Mouse (Mus musculus): ENCODE data around the gene Myl12a. TPM values are rescaled to one million over a fixed set of nuclear protein-coding genes. Genes with fewer than 3 reads are reported as not detected.

Gene Myl12a
- polyA plus RNA-seq, 1 experiment from 2014 or later, result 199 TPM

DNA sequence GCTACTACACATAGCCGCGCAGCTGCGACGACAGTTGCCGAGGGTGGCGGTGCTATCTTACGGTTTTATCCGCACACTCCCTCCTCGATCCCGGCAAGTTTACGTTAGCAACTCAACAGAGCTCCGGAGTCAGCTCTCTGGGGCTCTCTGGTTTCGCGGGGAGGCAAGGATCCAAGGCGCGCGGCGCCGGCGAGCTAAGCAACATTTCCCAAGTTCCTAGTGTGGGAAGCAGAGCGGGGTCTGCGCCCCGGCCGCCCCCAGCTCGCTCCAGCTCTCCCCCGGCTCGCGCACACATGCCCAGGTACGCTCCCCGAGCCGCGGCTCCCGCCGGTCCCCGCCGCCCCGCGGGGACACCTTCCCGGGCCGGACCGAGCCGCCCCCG, 988 bp downstream of the Myl12a start:
- Histone ChIP-seq H3K9me3 (ENCODE audit: low read length) (no peaks in the 10 kb centered on the region), H3K27ac (ENCODE audit: low read depth) (peak overlapping the region; percentile 99), H3K36me3 (replicated peaks; ENCODE audit: insufficient read depth, low read length) (no peaks in the 10 kb centered on the region), H3K4me2 (ENCODE audit: low read depth, low read length) (peak overlapping the region; percentile 85), H3K9ac (replicated peaks) (peak overlapping the region; percentile 95), H3K27me3 (ENCODE audit: insufficient read depth, low read length) (no peaks in the 10 kb centered on the region), H3K4me3 (ENCODE audit: low read depth, low read length) (peak overlapping the region; percentile 83), H3K4me1 (ENCODE audit: insufficient read depth) (peaks cover 31% of the 10 kb centered on the region)
- ATAC-seq, result peak; percentile 59
- TF ChIP-seq EP300 (IDR thresholded peaks at IDR 0.05; ENCODE audit: low read depth) (no peak), CTCF (IDR thresholded peaks at IDR 0.05; ENCODE audit: low read depth) (no peak)
- 2% methylated on average over 42 of the region's 43 CpGs for whole genome bisulfite sequencing (ENCODE audit: insufficient replicate concordance)
- DNase-seq, result no peak

DNA sequence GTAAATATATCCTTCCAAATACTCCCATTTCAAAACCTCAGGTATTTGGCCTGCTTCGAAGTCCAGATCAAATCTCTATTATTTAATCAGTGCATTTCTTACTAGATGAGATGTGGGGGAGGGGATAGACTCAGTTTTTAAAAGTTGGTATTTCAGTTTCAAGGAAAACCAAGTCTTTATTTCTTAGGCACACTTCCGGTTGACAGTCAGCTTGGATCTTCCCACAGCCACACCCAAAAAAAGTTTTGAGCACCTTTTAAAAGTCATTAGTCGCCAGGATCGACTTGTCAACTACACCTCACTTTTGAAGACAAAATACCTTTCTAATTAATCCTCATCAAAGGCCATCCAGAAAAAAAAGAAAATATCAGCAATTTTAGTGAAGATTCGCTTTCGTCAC, 1.6 kb downstream of the Myl12a start:
- Histone ChIP-seq H3K9me3 (ENCODE audit: low read length) (no peaks in the 10 kb centered on the region), H3K36me3 (replicated peaks; ENCODE audit: insufficient read depth, low read length) (peaks cover 4% of the 10 kb centered on the region; the same call in 1 of the 2 replicates), H3K4me2 (ENCODE audit: low read depth, low read length) (peak overlapping the region; percentile 85), H3K9ac (replicated peaks) (peak overlapping the region; percentile 95), H3K4me1 (ENCODE audit: insufficient read depth) (peaks cover 31% of the 10 kb centered on the region), H3K27ac (ENCODE audit: low read depth) (peak overlapping the region; percentile 99), H3K27me3 (ENCODE audit: insufficient read depth, low read length) (no peaks in the 10 kb centered on the region), H3K4me3 (ENCODE audit: low read depth, low read length) (peak overlapping the region; percentile 83)
- no peak for DNase-seq
- ATAC-seq, result no peak
- TF ChIP-seq EP300 (IDR thresholded peaks at IDR 0.05; ENCODE audit: low read depth) (no peak), CTCF (IDR thresholded peaks at IDR 0.05; ENCODE audit: low read depth) (no peak)
- 6% methylated on average over 6 of the region's 6 CpGs for WGBS (ENCODE audit: insufficient replicate concordance)

DNA sequence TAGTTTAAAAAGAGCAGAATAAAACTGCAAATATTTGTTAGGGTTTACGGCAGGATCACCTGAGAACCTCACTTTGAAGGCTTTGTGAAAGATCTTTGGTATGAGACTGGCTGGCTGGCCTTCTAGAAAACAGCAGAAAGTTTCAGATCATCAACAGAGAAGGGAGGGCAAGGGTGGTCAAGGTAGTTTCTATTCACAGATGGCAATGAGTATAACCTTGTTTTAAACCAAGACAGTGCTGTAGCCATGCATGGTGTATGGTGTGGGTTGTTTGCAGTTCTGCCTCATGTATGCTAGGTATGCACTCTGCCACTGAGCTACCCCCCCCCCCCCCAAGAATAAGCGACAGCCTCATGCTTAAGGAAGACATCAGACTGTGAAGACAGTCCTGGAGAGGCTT, 2.4 kb downstream of the Myl12a start:
- peaks cover 12% of the 10 kb centered on the region for H3K36me3 ChIP-seq (replicated peaks; ENCODE audit: insufficient read depth, low read length)
- peaks cover 31% of the 10 kb centered on the region for H3K4me1 ChIP-seq (ENCODE audit: insufficient read depth)
- DNase-seq, result no peak
- H3K9me3 ChIP-seq (ENCODE audit: low read length), result no peaks in the 10 kb centered on the region
- ATAC-seq, result no peak
- H3K4me2 ChIP-seq (ENCODE audit: low read depth, low read length), result peak overlapping the region; percentile 85
- H3K27me3 ChIP-seq (ENCODE audit: insufficient read depth, low read length), result no peaks in the 10 kb centered on the region
- peak overlapping the region; percentile 83 for H3K4me3 ChIP-seq (ENCODE audit: low read depth, low read length)
- 61% methylated on average over 2 of the region's 2 CpGs for WGBS (ENCODE audit: insufficient replicate concordance)
- H3K27ac ChIP-seq (ENCODE audit: low read depth), result no peak overlapping the region
- H3K9ac ChIP-seq (replicated peaks), result no peak overlapping the region
- TF ChIP-seq EP300 (IDR thresholded peaks at IDR 0.05; ENCODE audit: low read depth) (no peak), CTCF (IDR thresholded peaks at IDR 0.05; ENCODE audit: low read depth) (no peak)

DNA sequence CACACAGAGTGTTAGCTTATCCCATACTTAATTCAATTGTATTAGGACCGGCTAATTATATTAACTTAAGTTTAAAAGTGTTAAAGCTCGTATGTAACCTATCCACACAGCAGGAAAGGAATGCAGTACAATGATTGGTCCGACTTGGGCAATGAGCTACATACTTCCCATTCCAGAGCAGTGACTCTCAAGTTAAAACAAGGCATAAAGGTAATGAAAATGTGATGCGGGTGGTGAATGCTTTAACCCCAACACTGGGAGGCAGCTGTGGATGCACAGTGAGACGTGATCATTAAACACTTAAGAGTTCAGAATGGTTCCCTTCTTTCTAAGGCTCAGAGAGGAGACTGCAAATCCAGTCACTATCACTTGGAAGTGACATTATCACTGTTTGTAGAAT, 3.5 kb downstream of the Myl12a start:
- Histone ChIP-seq H3K4me2 (ENCODE audit: low read depth, low read length) (no peak overlapping the region), H3K36me3 (replicated peaks; ENCODE audit: insufficient read depth, low read length) (peaks cover 18% of the 10 kb centered on the region), H3K27ac (ENCODE audit: low read depth) (no peak overlapping the region), H3K9ac (replicated peaks) (no peak overlapping the region), H3K27me3 (ENCODE audit: insufficient read depth, low read length) (no peaks in the 10 kb centered on the region), H3K4me3 (ENCODE audit: low read depth, low read length) (no peak overlapping the region), H3K4me1 (ENCODE audit: insufficient read depth) (peaks cover 28% of the 10 kb centered on the region), H3K9me3 (ENCODE audit: low read length) (no peaks in the 10 kb centered on the region)
- no peak for TF ChIP-seq CTCF (IDR thresholded peaks at IDR 0.05; ENCODE audit: low read depth)
- TF ChIP-seq EP300 (IDR thresholded peaks at IDR 0.05; ENCODE audit: low read depth), result no peak
- 72% methylated on average over 5 of the region's 5 CpGs for whole genome bisulfite sequencing (ENCODE audit: insufficient replicate concordance)
- ATAC-seq (no peak), DNase-seq (no peak)

DNA sequence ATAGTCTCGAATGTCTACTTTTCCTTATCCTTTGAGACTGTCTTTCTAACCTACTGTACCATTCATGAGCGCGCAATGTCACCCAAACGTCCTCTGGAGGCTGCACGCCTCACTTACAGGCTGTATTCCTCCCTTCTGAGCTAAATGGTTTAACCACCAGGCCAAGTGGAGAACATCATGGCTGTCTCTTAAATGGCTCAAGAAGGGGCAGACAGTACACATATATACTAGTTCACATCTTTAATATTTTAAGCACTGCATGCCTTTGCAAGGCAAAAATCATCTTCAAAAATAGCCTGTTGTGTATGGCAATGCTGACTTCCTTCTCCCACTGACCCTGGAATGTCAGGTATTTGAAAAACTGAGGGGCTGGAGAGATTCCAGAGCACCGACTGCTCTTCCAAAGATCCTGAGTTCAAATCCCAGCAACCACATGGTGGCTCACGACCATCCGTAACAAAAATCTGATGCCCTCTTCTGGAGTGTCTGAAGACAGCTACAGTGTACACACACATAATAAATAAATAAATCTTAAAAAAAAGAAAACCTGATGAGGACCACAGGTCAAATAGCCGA, 4.2 kb downstream of the Myl12a start:
- Histone ChIP-seq H3K4me3 (ENCODE audit: low read depth, low read length) (no peak overlapping the region), H3K9me3 (ENCODE audit: low read length) (no peaks in the 10 kb centered on the region), H3K36me3 (replicated peaks; ENCODE audit: insufficient read depth, low read length) (peaks cover 25% of the 10 kb centered on the region), H3K27me3 (ENCODE audit: insufficient read depth, low read length) (no peaks in the 10 kb centered on the region), H3K4me1 (ENCODE audit: insufficient read depth) (peaks cover 26% of the 10 kb centered on the region), H3K4me2 (ENCODE audit: low read depth, low read length) (no peak overlapping the region), H3K27ac (ENCODE audit: low read depth) (no peak overlapping the region), H3K9ac (replicated peaks) (no peak overlapping the region)
- TF ChIP-seq CTCF (IDR thresholded peaks at IDR 0.05; ENCODE audit: low read depth) (no peak), EP300 (IDR thresholded peaks at IDR 0.05; ENCODE audit: low read depth) (no peak)
- no peak for DNase-seq
- WGBS (ENCODE audit: insufficient replicate concordance), result 75% methylated on average over 9 of the region's 9 CpGs
- no peak for ATAC-seq

DNA sequence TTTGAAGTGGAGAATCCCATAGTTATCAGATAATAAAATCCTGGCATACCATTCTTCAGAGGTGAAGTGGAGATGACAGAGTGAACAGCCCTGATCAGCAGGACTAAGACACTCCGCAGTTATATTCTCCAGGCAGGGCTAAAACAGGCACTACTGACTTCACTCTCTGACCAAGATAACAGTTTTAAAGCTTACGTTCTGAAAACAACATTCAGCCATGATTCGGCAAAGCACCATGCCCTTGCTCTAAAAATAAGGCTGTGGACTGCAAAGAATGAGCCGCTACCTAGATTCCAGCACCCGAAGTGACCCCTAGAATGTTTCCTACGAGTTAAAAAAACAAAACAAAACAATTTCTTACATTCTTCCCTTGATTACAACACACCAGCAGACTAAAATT, 4.8 kb downstream of the Myl12a start:
- H3K27ac ChIP-seq (ENCODE audit: low read depth), result no peak overlapping the region
- no peak overlapping the region for H3K4me3 ChIP-seq (ENCODE audit: low read depth, low read length)
- WGBS (ENCODE audit: insufficient replicate concordance), result 58% methylated on average over 6 of the region's 6 CpGs
- no peak overlapping the region for H3K9ac ChIP-seq (replicated peaks)
- no peak for ATAC-seq
- no peaks in the 10 kb centered on the region for H3K27me3 ChIP-seq (ENCODE audit: insufficient read depth, low read length)
- H3K36me3 ChIP-seq (replicated peaks; ENCODE audit: insufficient read depth, low read length), result peaks cover 28% of the 10 kb centered on the region
- H3K9me3 ChIP-seq (ENCODE audit: low read length), result no peaks in the 10 kb centered on the region
- H3K4me2 ChIP-seq (ENCODE audit: low read depth, low read length), result no peak overlapping the region
- H3K4me1 ChIP-seq (ENCODE audit: insufficient read depth), result peaks cover 19% of the 10 kb centered on the region
- DNase-seq, result no peak
- TF ChIP-seq EP300 (IDR thresholded peaks at IDR 0.05; ENCODE audit: low read depth) (no peak), CTCF (IDR thresholded peaks at IDR 0.05; ENCODE audit: low read depth) (no peak)

All from liver, postnatal 0 days (tissue).